Mouse (Mus musculus): ENCODE measurements around the gene Troap. TPM values are rescaled to one million over a fixed set of nuclear protein-coding genes. Genes with fewer than 3 reads are reported as not detected.

Troap gene
- polyA plus RNA-seq, 1 experiment from 2014 or later: 5.6 TPM

DNA sequence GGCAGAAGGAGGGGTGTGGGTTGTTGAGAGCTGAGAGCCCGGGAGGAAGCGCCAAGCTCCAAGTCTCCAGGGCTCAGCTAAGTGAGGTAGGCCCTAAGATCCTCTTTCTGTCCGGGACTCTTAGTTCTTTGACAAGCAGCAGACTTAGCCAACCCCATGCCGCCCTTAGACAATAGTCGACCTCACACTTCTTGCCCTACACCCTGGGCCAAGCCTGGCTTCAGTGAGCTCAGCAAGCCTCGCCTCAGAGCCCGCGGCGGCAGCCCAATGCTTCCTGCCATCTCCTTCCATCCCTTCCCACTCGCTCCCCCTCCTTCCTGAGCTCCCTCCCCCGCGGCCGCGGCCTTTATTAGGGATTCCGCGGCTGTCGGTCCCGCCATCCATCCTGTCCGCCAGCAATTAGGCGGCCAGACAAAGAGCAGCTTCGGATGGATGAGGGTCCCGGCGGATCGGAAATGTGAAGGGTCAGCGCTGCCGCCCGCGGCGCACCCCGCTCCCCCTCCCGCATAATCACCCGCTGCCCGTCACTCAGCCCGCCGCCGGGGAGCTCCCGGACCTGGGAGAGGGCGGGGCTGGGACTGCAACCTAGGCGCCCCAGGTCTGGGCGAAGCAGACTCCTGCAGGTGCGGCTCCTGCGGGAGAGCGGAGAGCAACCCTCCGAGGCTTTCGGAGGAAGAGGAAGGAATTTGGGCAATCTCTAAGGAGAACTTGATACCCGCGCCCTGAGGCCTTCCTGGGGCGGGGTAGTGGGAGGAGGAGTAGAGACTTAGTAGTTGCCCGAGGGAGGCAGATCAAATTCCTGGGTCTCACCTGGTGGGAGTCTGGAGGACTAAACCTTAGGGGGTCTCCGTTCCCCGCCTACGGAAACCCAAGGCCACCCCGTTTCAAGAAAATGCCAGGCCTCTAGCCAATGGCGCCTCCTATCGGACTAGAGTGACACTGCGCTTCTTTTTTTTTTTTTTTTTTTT, 19.2 kb downstream of the Troap start:
- Histone ChIP-seq H3K4me3 (ENCODE audit: low read length) (peak overlapping the region; percentile 49), H3K4me1 (ENCODE audit: control insufficient read depth, insufficient read depth, low read depth, low read length) (peaks cover 30% of the 10 kb centered on the region), H3K36me3 (ENCODE audit: control insufficient read depth, insufficient read depth, low read length) (no peaks in the 10 kb centered on the region), H3K27me3 (replicated peaks; ENCODE audit: control insufficient read depth, insufficient read depth, low read length) (peaks cover 36% of the 10 kb centered on the region), H3K27ac (ENCODE audit: low read depth, low read length) (peak overlapping the region; percentile 39), H3K4me2 (ENCODE audit: low read length) (peak overlapping the region; percentile 77), H3K9ac (ENCODE audit: low read depth, low read length) (peak overlapping the region; percentile 66), H3K9me3 (ENCODE audit: control insufficient read depth, low read length) (no peaks in the 10 kb centered on the region)
- WGBS: 1% methylated on average over 54 of the region's 56 CpGs
- peak; percentile 34 for ATAC-seq

GRCm38 (mm10) chr15:99094631-99095270, 20.4 kb downstream of the Troap start:
- Histone ChIP-seq H3K27ac (ENCODE audit: low read depth, low read length) (no peak overlapping the region), H3K9me3 (ENCODE audit: control insufficient read depth, low read length) (no peaks in the 10 kb centered on the region), H3K4me1 (ENCODE audit: control insufficient read depth, insufficient read depth, low read depth, low read length) (peaks cover 30% of the 10 kb centered on the region), H3K9ac (ENCODE audit: low read depth, low read length) (no peak overlapping the region), H3K27me3 (replicated peaks; ENCODE audit: control insufficient read depth, insufficient read depth, low read length) (peaks cover 34% of the 10 kb centered on the region), H3K36me3 (ENCODE audit: control insufficient read depth, insufficient read depth, low read length) (no peaks in the 10 kb centered on the region), H3K4me3 (ENCODE audit: low read length) (no peak overlapping the region), H3K4me2 (ENCODE audit: low read length) (peak overlapping the region; percentile 41)
- peak; percentile 60 for ATAC-seq
- 1% methylated on average over 26 of the region's 27 CpGs for WGBS

- ATAC-seq: no peak
- H3K27me3 ChIP-seq (replicated peaks; ENCODE audit: control insufficient read depth, insufficient read depth, low read length): peaks cover 31% of the 10 kb centered on the region
Observed at GRCm38 (mm10) chr15:99095356-99095755, 21.0 kb downstream of the Troap start.

GRCm38 (mm10) chr15:99096061-99096793, 21.9 kb downstream of the Troap start:
- H3K4me1 ChIP-seq (ENCODE audit: control insufficient read depth, insufficient read depth, low read depth, low read length): peaks cover 30% of the 10 kb centered on the region
- peaks cover 33% of the 10 kb centered on the region for H3K27me3 ChIP-seq (replicated peaks; ENCODE audit: control insufficient read depth, insufficient read depth, low read length)

More at GRCm38 (mm10) chr15:99095356-99095755, 21.0 kb downstream of the Troap start:
- Histone ChIP-seq H3K4me2 (ENCODE audit: low read length) (no peak overlapping the region), H3K9me3 (ENCODE audit: control insufficient read depth, low read length) (no peaks in the 10 kb centered on the region), H3K36me3 (ENCODE audit: control insufficient read depth, insufficient read depth, low read length) (no peaks in the 10 kb centered on the region), H3K4me3 (ENCODE audit: low read length) (no peak overlapping the region), H3K9ac (ENCODE audit: low read depth, low read length) (no peak overlapping the region), H3K27ac (ENCODE audit: low read depth, low read length) (no peak overlapping the region), H3K4me1 (ENCODE audit: control insufficient read depth, insufficient read depth, low read depth, low read length) (peaks cover 30% of the 10 kb centered on the region)
- WGBS: 16% methylated on average over 6 of the region's 6 CpGs

GRCm38 (mm10) chr15:99096831-99097500, 22.6 kb downstream of the Troap start:
- ATAC-seq: 0 out of 2 replicates have a peak, but pooled peaks have one; percentile 31
- Histone ChIP-seq H3K4me3 (ENCODE audit: low read length) (peak overlapping the region; percentile 44), H3K36me3 (ENCODE audit: control insufficient read depth, insufficient read depth, low read length) (no peaks in the 10 kb centered on the region), H3K27ac (ENCODE audit: low read depth, low read length) (no peak overlapping the region), H3K4me1 (ENCODE audit: control insufficient read depth, insufficient read depth, low read depth, low read length) (peaks cover 30% of the 10 kb centered on the region), H3K9ac (ENCODE audit: low read depth, low read length) (peak overlapping the region; percentile 56), H3K9me3 (ENCODE audit: control insufficient read depth, low read length) (no peaks in the 10 kb centered on the region), H3K4me2 (ENCODE audit: low read length) (peak overlapping the region; percentile 87), H3K27me3 (replicated peaks; ENCODE audit: control insufficient read depth, insufficient read depth, low read length) (peaks cover 33% of the 10 kb centered on the region)
- WGBS: under 1% methylated on average over 50 of the region's 58 CpGs

More at GRCm38 (mm10) chr15:99096061-99096793, 21.9 kb downstream of the Troap start:
- H3K4me2 ChIP-seq (ENCODE audit: low read length): peak overlapping the region; percentile 87
- H3K36me3 ChIP-seq (ENCODE audit: control insufficient read depth, insufficient read depth, low read length): no peaks in the 10 kb centered on the region
- H3K9me3 ChIP-seq (ENCODE audit: control insufficient read depth, low read length): no peaks in the 10 kb centered on the region
- peak overlapping the region; percentile 56; the same call in 1 of the 2 replicates for H3K9ac ChIP-seq (ENCODE audit: low read depth, low read length)
- H3K27ac ChIP-seq (ENCODE audit: low read depth, low read length): no peak overlapping the region
- 4% methylated on average over 24 of the region's 24 CpGs for WGBS
- no peak for ATAC-seq
- H3K4me3 ChIP-seq (ENCODE audit: low read length): peak overlapping the region; percentile 44

DNA sequence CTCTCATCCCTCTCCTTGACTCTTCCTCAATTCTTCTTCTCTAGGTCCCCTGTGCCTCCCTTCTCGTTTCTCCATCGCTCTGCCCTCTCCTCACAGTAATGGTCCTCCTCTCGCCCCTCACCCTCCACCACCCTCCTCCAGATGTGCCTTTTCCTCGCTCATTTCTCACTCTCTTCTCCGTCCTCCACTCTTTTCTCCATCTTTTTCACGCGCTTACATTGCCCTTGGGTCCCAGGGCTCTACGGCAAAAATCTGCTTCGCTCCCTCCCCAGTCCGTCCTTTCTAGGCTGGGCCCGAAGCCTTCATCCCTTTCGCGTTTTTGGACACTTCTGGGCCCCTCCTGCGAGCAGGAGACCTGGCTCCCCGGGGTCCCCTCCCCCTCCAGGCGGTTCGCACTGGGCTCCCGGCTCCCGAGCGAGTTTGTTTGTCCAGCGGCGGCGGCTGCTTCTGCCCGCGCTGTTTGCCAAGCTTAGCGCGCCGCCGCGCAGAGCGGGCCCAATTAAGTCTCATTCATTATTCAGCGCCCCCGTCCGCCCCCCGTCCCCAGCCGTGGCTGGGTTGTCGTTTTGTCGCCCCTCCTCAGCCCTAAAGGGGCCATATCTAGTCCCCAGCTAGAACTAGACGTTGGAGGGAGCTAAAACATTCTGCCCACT, 23.6 kb downstream of the Troap start:
- Histone ChIP-seq H3K4me1 (ENCODE audit: control insufficient read depth, insufficient read depth, low read depth, low read length) (peaks cover 30% of the 10 kb centered on the region), H3K36me3 (ENCODE audit: control insufficient read depth, insufficient read depth, low read length) (no peaks in the 10 kb centered on the region), H3K9ac (ENCODE audit: low read depth, low read length) (peak overlapping the region; percentile 39; the same call in 1 of the 2 replicates), H3K4me2 (ENCODE audit: low read length) (peak overlapping the region; percentile 87), H3K4me3 (ENCODE audit: low read length) (peak overlapping the region; percentile 44), H3K27me3 (replicated peaks; ENCODE audit: control insufficient read depth, insufficient read depth, low read length) (peaks cover 28% of the 10 kb centered on the region), H3K9me3 (ENCODE audit: control insufficient read depth, low read length) (no peaks in the 10 kb centered on the region), H3K27ac (ENCODE audit: low read depth, low read length) (no peak overlapping the region)
- ATAC-seq: no peak
- under 1% methylated on average over 30 of the region's 39 CpGs for WGBS

GRCm38 (mm10) chr15:99098493-99098861, 24.1 kb downstream of the Troap start:
- no peak overlapping the region for H3K27ac ChIP-seq (ENCODE audit: low read depth, low read length)
- peaks cover 25% of the 10 kb centered on the region for H3K27me3 ChIP-seq (replicated peaks; ENCODE audit: control insufficient read depth, insufficient read depth, low read length)
- H3K9ac ChIP-seq (ENCODE audit: low read depth, low read length): no peak overlapping the region
- H3K36me3 ChIP-seq (ENCODE audit: control insufficient read depth, insufficient read depth, low read length): no peaks in the 10 kb centered on the region
- peak overlapping the region; percentile 87 for H3K4me2 ChIP-seq (ENCODE audit: low read length)
- peak overlapping the region; percentile 44 for H3K4me3 ChIP-seq (ENCODE audit: low read length)
- H3K4me1 ChIP-seq (ENCODE audit: control insufficient read depth, insufficient read depth, low read depth, low read length): peaks cover 29% of the 10 kb centered on the region
- H3K9me3 ChIP-seq (ENCODE audit: control insufficient read depth, low read length): no peaks in the 10 kb centered on the region
- 2% methylated on average over 9 of the region's 9 CpGs for WGBS
- no peak for ATAC-seq

DNA sequence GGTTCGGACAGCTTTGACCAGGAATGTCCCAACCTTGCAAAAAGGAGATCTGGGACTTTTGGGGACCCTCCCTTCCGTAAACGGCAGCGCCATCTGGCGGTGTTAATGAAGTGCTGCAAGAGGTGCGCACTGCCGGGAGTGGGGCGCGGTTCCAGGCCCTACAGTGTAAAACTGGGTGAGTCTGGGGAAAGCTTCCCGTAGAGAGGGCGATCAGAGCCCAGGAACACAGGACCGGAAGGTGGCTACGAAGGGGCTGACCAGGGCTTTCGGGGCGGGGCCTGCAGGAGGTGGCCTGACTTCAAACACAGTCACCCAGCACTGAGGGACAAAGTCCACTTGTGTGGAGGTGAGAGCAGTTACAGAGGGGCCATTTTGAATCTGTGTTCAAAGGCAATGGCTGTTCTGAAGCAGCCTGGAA, 24.8 kb downstream of the Troap start:
- H3K9me3 ChIP-seq (ENCODE audit: control insufficient read depth, low read length): no peaks in the 10 kb centered on the region
- H3K36me3 ChIP-seq (ENCODE audit: control insufficient read depth, insufficient read depth, low read length): no peaks in the 10 kb centered on the region
- peaks cover 23% of the 10 kb centered on the region for H3K4me1 ChIP-seq (ENCODE audit: control insufficient read depth, insufficient read depth, low read depth, low read length)
- H3K27me3 ChIP-seq (replicated peaks; ENCODE audit: control insufficient read depth, insufficient read depth, low read length): peaks cover 25% of the 10 kb centered on the region
- H3K4me3 ChIP-seq (ENCODE audit: low read length): no peak overlapping the region
- ATAC-seq: peak; percentile 51
- H3K4me2 ChIP-seq (ENCODE audit: low read length): peak overlapping the region; percentile 33
- H3K27ac ChIP-seq (ENCODE audit: low read depth, low read length): no peak overlapping the region
- under 1% methylated on average over 15 of the region's 15 CpGs for WGBS
- H3K9ac ChIP-seq (ENCODE audit: low read depth, low read length): no peak overlapping the region

Data from hindbrain, embryonic 16.5 days (tissue).